Mouse (Mus musculus) liver, embryonic 14.5 days (tissue): Measurements from ENCODE around the gene Sos1.

Experiments
- CTCF ChIP-seq: IDR thresholded peaks from 2 replicates; pipeline ENCODE4 v1.5.1; 2016; ENCODE audit warnings: antibody characterized with exemption, low read depth, control low read depth
- EP300 ChIP-seq: IDR thresholded peaks from 2 replicates; pipeline ENCODE4 v1.6.1; 2016; ENCODE audit warnings: antibody characterized with exemption, low read depth

DNA sequence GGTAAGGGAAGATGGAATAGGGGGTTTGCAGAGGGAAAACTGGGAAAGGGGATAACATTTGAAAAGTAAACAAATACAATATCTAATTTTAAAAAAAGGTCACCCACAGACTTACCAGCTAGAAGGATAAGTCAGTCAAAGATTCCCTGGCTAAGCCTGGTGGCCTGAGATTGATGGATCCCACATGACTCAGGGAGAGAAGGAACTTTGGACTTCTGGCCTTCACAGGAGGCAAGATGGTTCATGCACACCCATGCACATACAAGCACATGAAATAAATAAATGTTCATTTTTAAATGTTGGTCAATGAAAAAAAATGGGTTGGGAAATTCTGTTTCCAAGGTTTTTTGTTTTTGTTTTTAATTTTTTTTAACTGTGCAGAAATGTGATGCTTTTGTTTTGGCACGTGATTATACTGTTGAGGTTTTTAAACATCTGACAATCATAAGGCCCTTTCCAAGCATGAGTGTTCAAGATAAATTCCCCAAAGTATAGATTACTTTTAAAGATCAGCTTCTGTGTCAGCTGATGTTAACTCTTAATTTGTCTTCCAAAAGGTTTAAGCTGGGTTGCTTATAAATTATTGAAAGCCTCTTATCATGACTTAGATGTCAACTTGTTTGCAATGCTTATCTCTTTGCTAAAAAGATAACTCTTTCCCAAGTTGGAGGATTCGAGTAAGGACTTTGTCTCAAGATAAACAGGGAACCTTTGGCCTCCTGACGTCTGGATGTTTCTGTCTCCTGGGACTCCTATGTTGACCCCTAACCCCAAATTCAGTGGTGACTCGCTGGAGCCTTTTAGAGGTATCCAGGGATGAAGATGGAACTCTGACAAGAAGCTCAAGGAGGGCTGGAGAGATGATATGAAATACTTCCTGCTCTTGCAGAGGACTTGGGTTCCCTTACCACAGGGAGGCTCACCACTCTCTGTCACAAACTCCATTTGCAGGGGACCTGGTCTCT lies 29.5 kb upstream of the Sos1 start:
- TF ChIP-seq CTCF (no peak), EP300 (no peak)
